Mouse (Mus musculus): ENCODE results near the gene 1810024B03Rik.
"Not testable (repeated sequence)": the region's sequence is repeated elsewhere in the genome, so short reads cannot be mapped to it uniquely, and the experiment has no call there.

1810024B03Rik gene

DNA sequence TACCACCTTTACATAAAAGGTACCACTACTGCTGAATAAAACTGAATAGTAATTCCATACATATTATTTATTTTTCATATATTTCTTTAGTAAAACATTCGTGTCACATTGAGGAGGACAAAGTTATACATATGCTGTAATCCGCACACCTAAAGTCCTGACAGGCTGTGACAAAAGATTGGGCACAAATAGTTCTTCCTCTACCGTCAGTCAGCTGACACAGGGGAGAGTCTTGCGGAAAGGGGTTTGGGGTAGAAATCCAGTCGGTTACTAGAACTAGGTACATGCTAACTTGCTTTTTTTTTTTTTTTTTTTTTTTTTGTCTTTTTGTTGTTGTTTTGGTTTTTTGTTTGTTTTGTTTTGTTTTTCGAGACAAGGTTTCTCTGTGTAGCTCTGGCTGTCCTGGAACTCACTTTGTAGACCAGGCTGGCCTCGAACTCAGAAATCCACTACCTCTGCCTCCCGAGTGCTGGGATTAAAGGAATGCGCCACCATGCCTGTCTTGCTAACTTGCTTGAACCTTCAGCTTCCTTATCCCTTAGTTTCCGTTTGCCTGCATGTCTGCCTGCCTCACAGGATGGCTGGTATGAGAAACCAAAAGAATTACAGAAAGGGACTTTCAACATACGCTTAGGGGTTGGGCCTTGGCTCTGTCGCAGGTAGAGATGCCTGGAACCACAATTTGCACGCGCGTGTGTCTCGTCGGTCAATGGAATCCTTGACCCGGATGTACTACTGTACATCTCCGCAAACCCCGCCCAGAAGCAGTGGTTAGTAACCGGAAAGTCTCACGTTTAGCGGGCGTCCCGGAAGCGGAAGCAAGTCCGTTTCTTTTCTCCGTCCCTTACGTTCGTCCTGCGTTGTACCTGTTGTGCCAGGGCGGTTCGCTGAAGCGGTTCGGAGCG is at the start of gene 1810024B03Rik, which contains the start of gene Snrnp200:
TSS of gene 1810024B03Rik (minus strand) at position 734 of the 905 bp plus-strand sequence.
TSS of gene Snrnp200 (plus strand) at position 840 of the 905 bp plus-strand sequence.
- peak; percentile 81 for DNase-seq (ENCODE audit: extremely low read depth, low read depth, low spot score)

DNA sequence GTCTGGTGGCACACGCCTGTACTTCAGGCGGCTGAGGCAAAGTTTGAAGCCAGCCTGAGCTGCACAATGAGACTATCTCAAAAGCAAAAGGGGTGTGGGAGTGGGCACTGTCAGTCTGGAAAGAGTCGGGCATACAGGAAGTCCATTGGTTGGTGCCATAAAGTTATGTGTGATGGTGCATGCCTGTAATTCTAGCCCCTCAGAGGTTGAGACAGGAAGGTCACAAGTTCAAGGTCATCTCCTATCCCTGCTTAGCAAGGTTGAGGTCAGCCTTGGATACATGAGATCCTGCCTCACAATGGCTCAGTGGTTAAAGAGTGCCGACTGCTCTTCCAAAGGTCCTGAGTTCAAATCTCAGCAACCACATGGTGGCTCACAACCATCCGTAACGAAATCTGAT is 47.2 kb upstream of the 1810024B03Rik start:
- no peak for DNase-seq (ENCODE audit: extremely low read depth, low read depth, low spot score)

GRCm38 (mm10) chr2:127254604-127255134 is 46.6 kb upstream of the 1810024B03Rik start:
- DNase-seq (ENCODE audit: extremely low read depth, low read depth, low spot score), result no peak

- no peak for DNase-seq (ENCODE audit: extremely low read depth, low read depth, low spot score)
Observed at GRCm38 (mm10) chr2:127252787-127253186, 44.7 kb upstream of the 1810024B03Rik start.

DNA sequence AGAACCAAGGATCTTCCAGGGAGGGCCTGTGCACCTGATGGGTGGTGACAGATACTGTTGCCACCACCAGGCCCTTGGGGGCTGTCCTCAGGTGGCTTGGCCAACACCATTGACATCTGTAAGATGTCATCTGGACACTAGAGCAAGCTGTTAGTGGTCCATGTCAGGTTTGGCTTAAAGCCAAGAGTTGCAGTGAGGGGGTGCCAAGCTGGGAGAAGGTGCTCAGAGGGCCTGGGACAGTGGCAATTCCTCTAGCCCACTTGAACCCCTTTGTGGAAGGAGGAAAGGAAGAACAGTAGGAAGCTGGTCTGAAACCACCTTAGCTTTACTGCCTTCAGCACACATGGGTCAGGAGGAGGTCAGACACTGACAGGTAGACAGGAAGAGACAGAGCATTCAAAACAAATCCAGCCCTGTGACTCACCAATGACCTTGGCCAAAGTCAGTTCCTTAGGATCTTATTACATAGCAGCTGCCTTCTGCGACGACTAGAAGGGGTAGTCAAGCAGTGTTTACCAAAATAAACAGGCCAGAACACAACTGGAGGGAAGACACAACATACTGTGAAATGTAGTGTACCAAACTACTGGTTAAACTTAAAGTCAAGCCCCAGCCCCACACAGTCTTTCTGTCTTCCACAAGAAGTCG is 43.9 kb upstream of the 1810024B03Rik start:
- no peak for DNase-seq (ENCODE audit: extremely low read depth, low read depth, low spot score)

DNA sequence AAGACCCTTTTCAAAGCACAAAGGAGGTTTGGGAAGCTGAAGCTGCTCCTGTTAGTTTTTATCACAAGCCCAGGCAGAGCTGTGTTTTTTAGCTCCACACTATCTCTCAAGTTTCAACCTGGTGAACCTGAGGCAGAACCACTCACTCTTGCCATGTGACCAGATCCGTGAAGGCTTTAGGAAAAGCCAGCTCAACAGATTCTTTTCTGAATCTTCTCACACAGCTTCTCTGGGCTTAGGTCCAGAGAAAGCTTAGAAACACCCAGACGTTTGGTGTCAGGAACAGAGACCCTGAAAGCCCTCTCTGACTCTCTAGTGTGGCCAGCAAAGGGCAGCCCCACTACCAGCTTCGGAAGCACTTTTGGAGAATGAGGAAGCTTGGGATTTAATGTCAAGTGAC is 43.4 kb upstream of the 1810024B03Rik start:
- no peak for DNase-seq (ENCODE audit: extremely low read depth, low read depth, low spot score)

GRCm38 (mm10) chr2:127250291-127251008 is 42.4 kb upstream of the 1810024B03Rik start:
- DNase-seq (ENCODE audit: extremely low read depth, low read depth, low spot score), result no peak

DNA sequence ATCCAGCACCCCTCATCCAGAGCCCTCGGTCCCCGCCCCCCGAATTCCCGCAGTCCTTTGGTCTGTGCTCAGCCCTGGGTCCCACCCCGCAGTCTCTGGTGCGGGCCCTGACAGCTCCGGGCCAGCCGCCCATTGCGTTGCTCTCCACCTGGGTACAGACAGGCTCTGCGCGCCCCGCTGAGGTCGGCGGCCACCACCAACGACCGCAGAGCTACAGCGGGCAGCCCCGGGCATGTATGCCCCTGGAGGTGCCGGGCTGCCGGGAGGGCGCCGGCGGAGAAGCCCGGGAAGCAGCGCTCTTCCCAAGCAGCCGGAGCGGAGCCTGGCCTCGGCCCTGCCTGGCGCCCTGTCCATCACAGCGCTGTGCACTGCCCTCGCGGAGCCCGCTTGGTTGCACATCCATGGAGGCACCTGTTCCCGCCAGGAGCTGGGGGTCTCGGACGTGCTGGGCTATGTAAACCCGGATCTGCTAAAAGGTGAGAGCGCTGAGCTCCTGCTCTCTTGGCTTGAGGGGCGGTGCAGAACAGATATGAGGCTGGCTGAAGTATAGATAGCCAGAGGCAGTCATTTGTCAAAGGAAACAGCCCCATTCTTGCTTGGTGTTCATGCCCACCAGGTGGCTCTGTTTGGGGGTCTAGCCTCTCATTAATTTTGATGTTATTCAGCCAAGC is 40.4 kb upstream of the 1810024B03Rik start:
- no peak for DNase-seq (ENCODE audit: extremely low read depth, low read depth, low spot score)

- peak; percentile 92 for DNase-seq (ENCODE audit: extremely low read depth, low read depth, low spot score)
Observed at GRCm38 (mm10) chr2:127247592-127248333, 39.7 kb upstream of the 1810024B03Rik start, which contains the start of the genes Ciao1 and Tmem127. Ciao1 (minus strand) TSS chr2:127247816. Tmem127 (plus strand) TSS chr2:127247908.

DNA sequence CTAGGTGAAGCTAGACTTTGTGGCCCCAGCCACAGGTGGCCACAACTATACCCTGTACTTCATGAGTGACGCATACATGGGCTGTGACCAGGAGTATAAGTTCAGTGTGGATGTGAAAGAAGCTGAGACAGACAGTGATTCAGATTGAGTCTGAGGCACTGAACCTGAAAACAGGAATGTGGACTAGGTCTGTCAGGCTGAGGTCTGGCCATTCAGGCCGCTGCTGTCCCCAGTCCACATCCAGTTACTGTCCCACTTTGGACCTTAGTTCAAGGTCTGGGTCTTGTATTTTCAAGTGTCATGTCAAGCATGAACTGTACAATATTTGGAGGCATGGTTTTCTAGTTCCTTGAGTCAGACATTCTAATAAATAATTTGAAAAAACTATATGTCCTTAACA is 32.0 kb upstream of the 1810024B03Rik start:
- DNase-seq (ENCODE audit: extremely low read depth, low read depth, low spot score), result no peak

- no peak for DNase-seq (ENCODE audit: extremely low read depth, low read depth, low spot score)
Observed at GRCm38 (mm10) chr2:127237897-127238610, 30.0 kb upstream of the 1810024B03Rik start.

DNA sequence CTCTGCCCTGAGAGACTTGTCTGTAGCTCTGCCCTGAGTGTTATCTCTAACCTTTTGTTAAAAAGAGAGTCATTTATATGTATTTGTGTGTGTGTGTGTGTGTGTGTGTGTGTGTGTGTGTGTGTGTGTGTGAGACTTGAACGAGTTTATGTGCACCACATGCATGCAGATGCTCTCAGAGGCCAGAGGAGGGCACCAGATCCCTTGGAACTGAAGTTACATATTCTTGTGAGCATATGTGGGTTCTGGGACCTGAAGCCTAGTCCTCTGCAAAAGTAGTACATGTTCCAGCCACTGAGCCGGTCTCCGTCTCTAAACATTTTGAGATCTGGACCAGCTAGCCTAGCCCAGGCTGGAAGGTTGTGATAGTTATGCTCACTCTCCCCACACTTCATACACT is 17.2 kb upstream of the 1810024B03Rik start:
- DNase-seq (ENCODE audit: extremely low read depth, low read depth, low spot score), result no peak

- DNase-seq (ENCODE audit: extremely low read depth, low read depth, low spot score), result no peak
Observed at GRCm38 (mm10) chr2:127217746-127218145, 9.7 kb upstream of the 1810024B03Rik start.

DNA sequence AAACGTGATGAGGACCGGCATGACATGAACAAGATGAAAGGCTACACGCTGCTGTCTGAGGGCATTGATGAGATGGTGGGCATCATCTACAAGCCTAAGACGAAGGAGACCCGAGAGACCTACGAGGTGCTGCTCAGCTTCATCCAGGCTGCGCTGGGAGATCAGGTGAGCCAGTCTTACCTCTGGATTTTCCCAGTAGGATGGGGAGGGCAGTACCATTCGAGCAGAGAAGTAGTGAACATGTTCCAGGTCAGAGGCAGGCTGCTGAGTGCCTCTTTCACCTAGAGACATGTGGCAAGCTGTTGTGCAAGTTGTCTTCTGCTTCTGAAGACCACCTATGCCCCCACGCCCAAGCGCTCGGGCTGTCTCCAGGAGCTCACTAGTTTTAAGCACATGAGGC is 2.6 kb upstream of the 1810024B03Rik start:
- no peak for DNase-seq (ENCODE audit: extremely low read depth, low read depth, low spot score)

DNA sequence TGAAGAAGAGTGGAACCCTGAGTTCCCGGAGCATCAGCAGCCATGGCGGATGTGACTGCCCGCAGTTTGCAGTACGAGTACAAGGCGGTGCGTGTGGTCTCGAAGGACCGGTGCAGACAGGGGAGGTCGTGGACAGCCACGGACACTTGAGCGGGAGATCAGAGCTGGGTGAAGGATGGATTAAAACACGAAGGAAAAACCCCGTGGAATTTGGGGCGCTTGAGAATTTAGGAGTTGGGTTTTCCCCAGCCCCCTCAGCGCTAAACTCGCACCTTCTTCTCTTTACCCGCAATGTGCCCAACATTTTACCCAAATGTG is 331 bp upstream of the 1810024B03Rik start:
- no peak for DNase-seq (ENCODE audit: extremely low read depth, low read depth, low spot score)

- no peak for DNase-seq (ENCODE audit: extremely low read depth, low read depth, low spot score)
Observed at GRCm38 (mm10) chr2:127206916-127207315, 1.2 kb downstream of the 1810024B03Rik start.

DNA sequence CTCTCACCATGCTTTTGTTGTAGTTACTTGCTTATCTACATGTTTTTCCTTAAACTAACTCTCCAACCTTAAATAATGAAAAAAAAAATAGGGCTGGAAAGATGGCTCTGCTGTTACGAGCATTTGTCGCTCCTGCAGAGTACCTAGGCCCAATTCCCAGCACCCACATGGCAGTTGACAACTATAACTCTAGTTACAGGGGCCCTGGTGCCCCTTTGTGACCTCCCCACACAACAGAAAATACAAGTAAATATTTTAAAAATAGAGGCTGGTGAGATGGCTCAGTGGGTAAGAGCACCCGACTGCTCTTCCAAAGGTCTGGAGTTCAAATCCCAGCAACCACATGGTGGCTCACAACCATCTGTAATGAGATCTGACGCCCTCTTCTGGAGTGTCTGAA is 2.1 kb downstream of the 1810024B03Rik start:
- DNase-seq (ENCODE audit: extremely low read depth, low read depth, low spot score), result not testable (repeated sequence)

GRCm38 (mm10) chr2:127204932-127205331 is 3.1 kb downstream of the 1810024B03Rik start:
- DNase-seq (ENCODE audit: extremely low read depth, low read depth, low spot score), result no peak

- DNase-seq (ENCODE audit: extremely low read depth, low read depth, low spot score), result no peak
Observed at GRCm38 (mm10) chr2:127189574-127189973, 18.5 kb downstream of the 1810024B03Rik start.
